Mouse (Mus musculus) cortical plate, adult 2 months (tissue): Measurements from ENCODE around the gene Fars2.

Experiments
- CTCF ChIP-seq: fragments of 200-500 bp; IDR thresholded peaks from 2 replicates; pipeline ENCODE4 v1.5.1; 2011; ENCODE audit warnings: mild to moderate bottlenecking, control low read depth, low read length; ENCODE audit not compliant: insufficient read depth; ENCODE audit errors: extremely low read depth
- POLR2A ChIP-seq: fragments of 200-500 bp; IDR thresholded peaks from 2 replicates; pipeline ENCODE4 v1.6.1; 2011; ENCODE audit warnings: mild to moderate bottlenecking, low read length, control low read depth; ENCODE audit not compliant: insufficient read depth; ENCODE audit errors: extremely low read depth

GRCm38 (mm10) chr13:36431974-36432518 lies 314.8 kb downstream of the Fars2 start:
- TF ChIP-seq POLR2A, result no peak
- TF ChIP-seq CTCF, result no peak
